Mouse (Mus musculus): ENCODE results near the gene Bub1b. TPM values are rescaled to one million over a fixed set of nuclear protein-coding genes. Genes with fewer than 3 reads are reported as not detected.
A peak's percentile ranks its signal among the peaks of the same experiment; 100 is the strongest.

Gene Bub1b
- polyA plus RNA-seq, 1 experiment from 2014 or later, result 150 TPM

GRCm38 (mm10) chr2:118573135-118573534 is 24.9 kb upstream of the Bub1b start:
- no peak for DNase-seq (ENCODE audit: low spot score)
- Histone ChIP-seq H3K27ac (replicated peaks) (no peak overlapping the region), H3K9me3 (replicated peaks) (no peaks in the 10 kb centered on the region), H3K36me3 (no peaks in the 10 kb centered on the region), H3K4me3 (no peak overlapping the region), H3K27me3 (ENCODE audit: low read depth, poor library complexity, severe bottlenecking) (no peaks in the 10 kb centered on the region), H3K4me1 (peaks cover 10% of the 10 kb centered on the region)
- 95% methylated on average over 3 of the region's 3 CpGs for WGBS

- Histone ChIP-seq H3K4me3 (no peak overlapping the region), H3K4me1 (no peaks in the 10 kb centered on the region), H3K9me3 (replicated peaks) (no peaks in the 10 kb centered on the region), H3K27ac (replicated peaks) (no peak overlapping the region), H3K36me3 (no peaks in the 10 kb centered on the region), H3K27me3 (ENCODE audit: low read depth, poor library complexity, severe bottlenecking) (no peaks in the 10 kb centered on the region)
- WGBS, result 76% methylated on average over 5 of the region's 5 CpGs
- no peak for DNase-seq (ENCODE audit: low spot score)
Measured at GRCm38 (mm10) chr2:118586013-118586412, 12.0 kb upstream of the Bub1b start.

- H3K27me3 ChIP-seq (ENCODE audit: low read depth, poor library complexity, severe bottlenecking), result no peaks in the 10 kb centered on the region
- no peak overlapping the region for H3K4me3 ChIP-seq
- H3K36me3 ChIP-seq, result no peaks in the 10 kb centered on the region
- H3K4me1 ChIP-seq, result no peaks in the 10 kb centered on the region
- no peak overlapping the region for H3K27ac ChIP-seq (replicated peaks)
- no peaks in the 10 kb centered on the region for H3K9me3 ChIP-seq (replicated peaks)
- 72% methylated on average over 3 of the region's 3 CpGs for WGBS
- DNase-seq (ENCODE audit: low spot score), result no peak
Measured at GRCm38 (mm10) chr2:118587686-118588085, 10.3 kb upstream of the Bub1b start.

GRCm38 (mm10) chr2:118591083-118591482 is 6.9 kb upstream of the Bub1b start:
- Histone ChIP-seq H3K4me3 (no peak overlapping the region), H3K27ac (replicated peaks) (no peak overlapping the region)
- 89% methylated on average over 4 of the region's 4 CpGs for WGBS

GRCm38 (mm10) chr2:118599087-118599486 is 1.1 kb downstream of the Bub1b start:
- DNase-seq (ENCODE audit: low spot score), result no peak
- WGBS, result 58% methylated on average over 5 of the region's 5 CpGs
- Histone ChIP-seq H3K4me1 (peaks cover 27% of the 10 kb centered on the region), H3K36me3 (peaks cover 44% of the 10 kb centered on the region), H3K27ac (replicated peaks) (peak overlapping the region; percentile 90; the same call in 1 of the 2 replicates), H3K9me3 (replicated peaks) (no peaks in the 10 kb centered on the region), H3K27me3 (ENCODE audit: low read depth, poor library complexity, severe bottlenecking) (no peaks in the 10 kb centered on the region), H3K4me3 (peak overlapping the region; percentile 68)

More at GRCm38 (mm10) chr2:118591083-118591482, 6.9 kb upstream of the Bub1b start:
- no peaks in the 10 kb centered on the region for H3K9me3 ChIP-seq (replicated peaks)
- H3K27me3 ChIP-seq (ENCODE audit: low read depth, poor library complexity, severe bottlenecking), result no peaks in the 10 kb centered on the region
- H3K4me1 ChIP-seq, result no peaks in the 10 kb centered on the region
- no peak for DNase-seq (ENCODE audit: low spot score)
- H3K36me3 ChIP-seq, result no peaks in the 10 kb centered on the region

GRCm38 (mm10) chr2:118601599-118602263 is 3.7 kb downstream of the Bub1b start:
- Histone ChIP-seq H3K4me3 (no peak overlapping the region), H3K4me1 (peaks cover 27% of the 10 kb centered on the region), H3K36me3 (peaks cover 71% of the 10 kb centered on the region), H3K27me3 (ENCODE audit: low read depth, poor library complexity, severe bottlenecking) (no peaks in the 10 kb centered on the region), H3K27ac (replicated peaks) (no peak overlapping the region), H3K9me3 (replicated peaks) (peaks cover 8% of the 10 kb centered on the region; the same call in 1 of the 2 replicates)
- DNase-seq (ENCODE audit: low spot score), result no peak
- WGBS, result 94% methylated on average over 18 of the region's 18 CpGs

- WGBS, result 94% methylated on average over 6 of the region's 6 CpGs
- Histone ChIP-seq H3K27ac (replicated peaks) (no peak overlapping the region), H3K4me3 (no peak overlapping the region), H3K4me1 (peaks cover 23% of the 10 kb centered on the region), H3K27me3 (ENCODE audit: low read depth, poor library complexity, severe bottlenecking) (no peaks in the 10 kb centered on the region), H3K9me3 (replicated peaks) (peaks cover 8% of the 10 kb centered on the region; the same call in 1 of the 2 replicates), H3K36me3 (peaks cover 94% of the 10 kb centered on the region)
- DNase-seq (ENCODE audit: low spot score), result no peak
Measured at GRCm38 (mm10) chr2:118604091-118604490, 6.1 kb downstream of the Bub1b start.

GRCm38 (mm10) chr2:118606032-118606431 is 8.0 kb downstream of the Bub1b start:
- 82% methylated on average over 2 of the region's 2 CpGs for WGBS
- DNase-seq (ENCODE audit: low spot score), result peak; percentile 56
- H3K4me3 ChIP-seq, result no peak overlapping the region
- H3K4me1 ChIP-seq, result peaks cover 4% of the 10 kb centered on the region
- peaks cover 100% of the 10 kb centered on the region for H3K36me3 ChIP-seq
- no peaks in the 10 kb centered on the region for H3K27me3 ChIP-seq (ENCODE audit: low read depth, poor library complexity, severe bottlenecking)
- peaks cover 8% of the 10 kb centered on the region; the same call in 1 of the 2 replicates for H3K9me3 ChIP-seq (replicated peaks)
- no peak overlapping the region for H3K27ac ChIP-seq (replicated peaks)

- WGBS, result 86% methylated on average over 5 of the region's 5 CpGs
- Histone ChIP-seq H3K36me3 (peaks cover 100% of the 10 kb centered on the region), H3K27ac (replicated peaks) (no peak overlapping the region)
Measured at GRCm38 (mm10) chr2:118606976-118607375, 9.0 kb downstream of the Bub1b start.

GRCm38 (mm10) chr2:118618013-118618412 is 20.0 kb downstream of the Bub1b start:
- Histone ChIP-seq H3K36me3 (peaks cover 100% of the 10 kb centered on the region), H3K27ac (replicated peaks) (no peak overlapping the region), H3K27me3 (ENCODE audit: low read depth, poor library complexity, severe bottlenecking) (no peaks in the 10 kb centered on the region), H3K4me3 (no peak overlapping the region), H3K9me3 (replicated peaks) (no peaks in the 10 kb centered on the region), H3K4me1 (no peaks in the 10 kb centered on the region)
- WGBS, result 93% methylated on average over 5 of the region's 5 CpGs
- DNase-seq (ENCODE audit: low spot score), result no peak

More at GRCm38 (mm10) chr2:118606976-118607375, 9.0 kb downstream of the Bub1b start:
- no peak for DNase-seq (ENCODE audit: low spot score)
- H3K4me1 ChIP-seq, result no peaks in the 10 kb centered on the region
- no peak overlapping the region for H3K4me3 ChIP-seq
- H3K27me3 ChIP-seq (ENCODE audit: low read depth, poor library complexity, severe bottlenecking), result no peaks in the 10 kb centered on the region
- H3K9me3 ChIP-seq (replicated peaks), result peaks cover 8% of the 10 kb centered on the region; the same call in 1 of the 2 replicates

GRCm38 (mm10) chr2:118620101-118620500 is 22.1 kb downstream of the Bub1b start:
- Histone ChIP-seq H3K9me3 (replicated peaks) (no peaks in the 10 kb centered on the region), H3K4me1 (no peaks in the 10 kb centered on the region), H3K4me3 (no peak overlapping the region), H3K36me3 (peaks cover 99% of the 10 kb centered on the region), H3K27ac (replicated peaks) (no peak overlapping the region), H3K27me3 (ENCODE audit: low read depth, poor library complexity, severe bottlenecking) (no peaks in the 10 kb centered on the region)
- WGBS, result 82% methylated on average over 2 of the region's 2 CpGs
- no peak for DNase-seq (ENCODE audit: low spot score)

GRCm38 (mm10) chr2:118620608-118621007 is 22.6 kb downstream of the Bub1b start:
- peaks cover 99% of the 10 kb centered on the region for H3K36me3 ChIP-seq
- no peak for DNase-seq (ENCODE audit: low spot score)
- no peak overlapping the region for H3K4me3 ChIP-seq
- H3K27me3 ChIP-seq (ENCODE audit: low read depth, poor library complexity, severe bottlenecking), result no peaks in the 10 kb centered on the region
- H3K4me1 ChIP-seq, result no peaks in the 10 kb centered on the region
- H3K9me3 ChIP-seq (replicated peaks), result no peaks in the 10 kb centered on the region
- H3K27ac ChIP-seq (replicated peaks), result no peak overlapping the region
- WGBS, result 86% methylated on average over 8 of the region's 8 CpGs

GRCm38 (mm10) chr2:118629276-118629675 is 31.3 kb downstream of the Bub1b start:
- Histone ChIP-seq H3K9me3 (replicated peaks) (no peaks in the 10 kb centered on the region), H3K36me3 (peaks cover 99% of the 10 kb centered on the region), H3K4me1 (no peaks in the 10 kb centered on the region), H3K27me3 (ENCODE audit: low read depth, poor library complexity, severe bottlenecking) (peaks cover 12% of the 10 kb centered on the region), H3K4me3 (no peak overlapping the region), H3K27ac (replicated peaks) (no peak overlapping the region)
- WGBS, result 97% methylated on average over 6 of the region's 6 CpGs
- no peak for DNase-seq (ENCODE audit: low spot score)
